8 mouse cellular contexts compared by ENCODE assay signal in the genomic region with DNA sequence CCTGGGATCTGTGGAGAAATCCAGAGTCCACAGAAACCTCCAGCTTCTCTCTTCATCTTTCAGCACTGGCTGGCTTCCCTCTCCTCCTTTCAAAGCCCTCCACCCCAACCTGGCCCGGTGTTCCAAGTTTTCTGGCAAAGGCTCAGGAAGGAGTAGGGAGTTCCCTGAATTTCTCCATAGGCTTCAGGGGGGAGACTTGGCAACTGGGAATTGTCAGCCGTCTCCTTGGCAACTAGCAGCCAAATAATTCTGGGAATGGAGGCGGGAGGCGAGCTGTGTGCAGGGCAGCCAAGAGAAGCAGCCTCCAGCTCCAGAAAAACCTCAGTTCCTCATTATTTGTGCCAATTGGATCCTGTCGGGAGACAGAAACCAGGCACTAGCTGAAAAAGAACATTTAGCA. TPM values are rescaled to one million over a fixed set of nuclear protein-coding genes. Genes with fewer than 3 reads are reported as not detected.
A peak's percentile ranks its signal among the peaks of the same experiment; 100 is the strongest.
DNase-seq lines count a peak whose midpoint lies in the region; ATAC-seq lines count a peak whose summit lies in the region.

No protein-coding gene starts in this region.

- peaks cover 20% of the 10 kb centered on the region for H3K4me1 ChIP-seq in embryonic facial prominence, embryonic 15.5 days
- peaks cover 21% of the 10 kb centered on the region for H3K4me1 ChIP-seq in heart, embryonic 13.5 days
- peaks cover 10% of the 10 kb centered on the region for H3K4me1 ChIP-seq in midbrain, embryonic 14.5 days (ENCODE audit: control insufficient read depth, insufficient read depth, low read length)

- peak; percentile 86 for ATAC-seq in embryonic facial prominence, embryonic 15.5 days (ENCODE audit: insufficient number of reproducible peaks, low FRiP score, low TSS enrichment, low read depth)
- ATAC-seq in heart, embryonic 13.5 days (ENCODE audit: extremely low read depth, insufficient number of reproducible peaks, low FRiP score, low TSS enrichment) = peak; percentile 51; the same call in 1 of the 2 replicates
- ATAC-seq in midbrain, embryonic 14.5 days (ENCODE audit: low FRiP score, low TSS enrichment) = peak; percentile 24; the same call in 1 of the 2 replicates
- no peak for ATAC-seq in megakaryocyte progenitor cell, adult 5-6 weeks (replicated peaks; ENCODE audit: poor library complexity)
- no peak for ATAC-seq in inflammation-experienced regulatory T-cells, adult 6 months

- H3K4me3 ChIP-seq in embryonic facial prominence, embryonic 15.5 days (replicated peaks) = no peak overlapping the region
- H3K4me3 ChIP-seq in heart, embryonic 13.5 days = no peak overlapping the region
- no peak overlapping the region for H3K4me3 ChIP-seq in midbrain, embryonic 14.5 days (replicated peaks; ENCODE audit: low read depth, low read length)

- H3K27me3 ChIP-seq in embryonic facial prominence, embryonic 15.5 days = no peaks in the 10 kb centered on the region
- no peaks in the 10 kb centered on the region for H3K27me3 ChIP-seq in heart, embryonic 13.5 days (replicated peaks)
- no peaks in the 10 kb centered on the region for H3K27me3 ChIP-seq in midbrain, embryonic 14.5 days (ENCODE audit: control insufficient read depth, insufficient read depth, low read length)

- H3K27ac ChIP-seq in embryonic facial prominence, embryonic 15.5 days (replicated peaks) = peak overlapping the region; percentile 86
- peak overlapping the region; percentile 69 for H3K27ac ChIP-seq in heart, embryonic 13.5 days (replicated peaks)
- no peak overlapping the region for H3K27ac ChIP-seq in midbrain, embryonic 14.5 days (replicated peaks; ENCODE audit: low read depth, low read length)

- H3K9ac ChIP-seq in embryonic facial prominence, embryonic 15.5 days = no peak overlapping the region
- H3K9ac ChIP-seq in heart, embryonic 13.5 days = no peak overlapping the region
- no peak overlapping the region for H3K9ac ChIP-seq in midbrain, embryonic 14.5 days (replicated peaks; ENCODE audit: low read length)

- H3K4me2 ChIP-seq in embryonic facial prominence, embryonic 15.5 days (replicated peaks) = no peak overlapping the region
- peak overlapping the region; percentile 8; the same call in 1 of the 2 replicates for H3K4me2 ChIP-seq in heart, embryonic 13.5 days
- no peak overlapping the region for H3K4me2 ChIP-seq in midbrain, embryonic 14.5 days (ENCODE audit: low read length)

- WGBS in embryonic facial prominence, embryonic 15.5 days = 25% methylated on average over 5 of the region's 5 CpGs
- 38% methylated on average over 5 of the region's 5 CpGs for WGBS in heart, embryonic 13.5 days
- 9% methylated on average over 5 of the region's 5 CpGs for WGBS in midbrain, embryonic 14.5 days

- H3K36me3 ChIP-seq in embryonic facial prominence, embryonic 15.5 days = no peaks in the 10 kb centered on the region
- no peaks in the 10 kb centered on the region for H3K36me3 ChIP-seq in heart, embryonic 13.5 days
- H3K36me3 ChIP-seq in midbrain, embryonic 14.5 days (ENCODE audit: control insufficient read depth, insufficient read depth, low read length) = no peaks in the 10 kb centered on the region

- H3K9me3 ChIP-seq in embryonic facial prominence, embryonic 15.5 days (replicated peaks) = no peaks in the 10 kb centered on the region
- H3K9me3 ChIP-seq in heart, embryonic 13.5 days = no peaks in the 10 kb centered on the region
- H3K9me3 ChIP-seq in midbrain, embryonic 14.5 days (ENCODE audit: control insufficient read depth, low read length) = no peaks in the 10 kb centered on the region

- peak; percentile 46 for DNase-seq in urinary bladder, postnatal 14 days (ENCODE audit: low spot score)
- no peak for DNase-seq in urinary bladder, postnatal 10 days (ENCODE audit: low spot score)
- DNase-seq in left cerebral cortex, adult 8-10 months (ENCODE audit: low spot score in 2 of 2) = peak; percentile 18 to 76
- DNase-seq in midbrain, embryonic 14.5 days = peak; percentile 72

RNA-seq across cellular contexts. Expression of gene Gm1113, which starts 5.5 kb away (rescaled TPM):
- not detected in 2 replicates for polyA plus RNA-seq in embryonic facial prominence, embryonic 15.5 days (2015; fragmentation: Nextera tagmentation; extraction: Ambion mirVana)
- polyA plus RNA-seq in heart, embryonic 13.5 days (2015; fragmentation: Nextera tagmentation; extraction: Ambion mirVana) = not detected in 2 replicates
- total RNA-seq in left cerebral cortex, adult 8-10 months (2022) = not detected
- not detected in 2 replicates for polyA plus RNA-seq in midbrain, embryonic 14.5 days (2014; fragmentation: Nextera tagmentation; extraction: Ambion mirVana)
- total RNA-seq in megakaryocyte progenitor cell, adult 5-6 weeks (2015) = not detected in 2 replicates
- not detected in 2 replicates for total RNA-seq in megakaryocyte progenitor cell, adult 5-6 weeks (2017)
- not detected for polyA plus RNA-seq in inflammation-experienced regulatory T-cells, adult 6 months (2017; shearing (Covaris generic))

RNA-seq across cellular contexts. Expression of gene Ddx25, which starts 34.8 kb away (rescaled TPM):
- 2.3 and 2.8 TPM in 2 replicates for polyA plus RNA-seq in embryonic facial prominence, embryonic 15.5 days (2015; fragmentation: Nextera tagmentation; extraction: Ambion mirVana)
- 1.4 and 1.5 TPM in 2 replicates for polyA plus RNA-seq in heart, embryonic 13.5 days (2015; fragmentation: Nextera tagmentation; extraction: Ambion mirVana)
- total RNA-seq in left cerebral cortex, adult 8-10 months (2022) = 10 to 100 TPM; 17.6 to 19.4 (median 18.3) TPM
- 27.2 and 32.4 TPM in 2 replicates for polyA plus RNA-seq in midbrain, embryonic 14.5 days (2014; fragmentation: Nextera tagmentation; extraction: Ambion mirVana)
- total RNA-seq in megakaryocyte progenitor cell, adult 5-6 weeks (2015) = 0.05 TPM in 1 of 2 replicates, not detected in the other
- 0.03 TPM in 1 of 2 replicates, not detected in the other for total RNA-seq in megakaryocyte progenitor cell, adult 5-6 weeks (2017)
- under 1 TPM; 0.11 to 0.26 (median 0.14) TPM for polyA plus RNA-seq in inflammation-experienced regulatory T-cells, adult 6 months (2017; shearing (Covaris generic))

RNA-seq across cellular contexts. Expression of gene Pus3, which starts 34.9 kb away (rescaled TPM):
- polyA plus RNA-seq in embryonic facial prominence, embryonic 15.5 days (2015; fragmentation: Nextera tagmentation; extraction: Ambion mirVana) = 17.6 and 18.9 TPM in 2 replicates
- 12.0 and 13.6 TPM in 2 replicates for polyA plus RNA-seq in heart, embryonic 13.5 days (2015; fragmentation: Nextera tagmentation; extraction: Ambion mirVana)
- 10 to 100 TPM; 11.9 to 13.9 (median 12.5) TPM for total RNA-seq in left cerebral cortex, adult 8-10 months (2022)
- 16.5 and 18.8 TPM in 2 replicates for polyA plus RNA-seq in midbrain, embryonic 14.5 days (2014; fragmentation: Nextera tagmentation; extraction: Ambion mirVana)
- 25.5 and 28.8 TPM in 2 replicates for total RNA-seq in megakaryocyte progenitor cell, adult 5-6 weeks (2015)
- 22.3 and 23.7 TPM in 2 replicates for total RNA-seq in megakaryocyte progenitor cell, adult 5-6 weeks (2017)
- 10 to 100 TPM; 16.9 to 27.8 (median 19.5) TPM for polyA plus RNA-seq in inflammation-experienced regulatory T-cells, adult 6 months (2017; shearing (Covaris generic))

RNA-seq across cellular contexts. Expression of gene Pate2, which starts 46.5 kb away (rescaled TPM):
- 0.53 and 1.1 TPM in 2 replicates for polyA plus RNA-seq in embryonic facial prominence, embryonic 15.5 days (2015; fragmentation: Nextera tagmentation; extraction: Ambion mirVana)
- 0.20 and 0.39 TPM in 2 replicates for polyA plus RNA-seq in heart, embryonic 13.5 days (2015; fragmentation: Nextera tagmentation; extraction: Ambion mirVana)
- 1 to 10 TPM in 1 of 4 experiments, under 1 TPM in 3; 0.77 to 1.9 (median 0.79) TPM for total RNA-seq in left cerebral cortex, adult 8-10 months (2022)
- polyA plus RNA-seq in midbrain, embryonic 14.5 days (2014; fragmentation: Nextera tagmentation; extraction: Ambion mirVana) = 0.62 and 0.74 TPM in 2 replicates
- 0.57 TPM in 1 of 2 replicates, not detected in the other for total RNA-seq in megakaryocyte progenitor cell, adult 5-6 weeks (2015)
- total RNA-seq in megakaryocyte progenitor cell, adult 5-6 weeks (2017) = 0.54 TPM in 1 of 2 replicates, not detected in the other
- not detected for polyA plus RNA-seq in inflammation-experienced regulatory T-cells, adult 6 months (2017; shearing (Covaris generic))

RNA-seq across cellular contexts. Expression of gene Hyls1, which starts 46.7 kb away (rescaled TPM):
- 19.5 and 23.1 TPM in 2 replicates for polyA plus RNA-seq in embryonic facial prominence, embryonic 15.5 days (2015; fragmentation: Nextera tagmentation; extraction: Ambion mirVana)
- 11.5 and 13.2 TPM in 2 replicates for polyA plus RNA-seq in heart, embryonic 13.5 days (2015; fragmentation: Nextera tagmentation; extraction: Ambion mirVana)
- 10 to 100 TPM in 1 of 4 experiments, 1 to 10 TPM in 3; 8.7 to 11.8 (median 9.6) TPM for total RNA-seq in left cerebral cortex, adult 8-10 months (2022)
- 16.4 and 21.3 TPM in 2 replicates for polyA plus RNA-seq in midbrain, embryonic 14.5 days (2014; fragmentation: Nextera tagmentation; extraction: Ambion mirVana)
- total RNA-seq in megakaryocyte progenitor cell, adult 5-6 weeks (2015) = 9.7 and 12.6 TPM in 2 replicates
- 12.7 and 14.1 TPM in 2 replicates for total RNA-seq in megakaryocyte progenitor cell, adult 5-6 weeks (2017)
- polyA plus RNA-seq in inflammation-experienced regulatory T-cells, adult 6 months (2017; shearing (Covaris generic)) = 10 to 100 TPM in 1 of 3 experiments, 1 to 10 TPM in 2; 4.9 to 16.2 (median 5.7) TPM

Comparison
In these comparisons a context has a peak if more than half of its experiments do, and no peak if none do; other contexts are left out.
1. ATAC-seq: peak in embryonic facial prominence, embryonic 15.5 days (single experiment), heart, embryonic 13.5 days (single experiment) and midbrain, embryonic 14.5 days (single experiment); none in megakaryocyte progenitor cell, adult 5-6 weeks (single experiment) and inflammation-experienced regulatory T-cells, adult 6 months (single experiment).